Mouse (Mus musculus) stomach, postnatal 0 days (tissue): ENCODE measurements at regions not wholly inside any gene's neighbourhood (a gene's known extent, or its start where the extent isn't known, plus 50 kb on each side); places are given as distances from the start of the nearest gene placed in this dataset.
A peak's percentile ranks its signal among the peaks of the same experiment; 100 is the strongest.

Source experiments
- ATAC-seq: fragments of 200-750 bp; cut with Nextera tagmentation; 2 replicates; pipeline ENCODE4 v1.8.0; 2017; ENCODE audit not compliant: low FRiP score, low TSS enrichment
- DNase-seq: peaks from one replicate; pipeline ENCODE4 v3.0.0-alpha.2; 2016; ENCODE audit warnings: low spot score
- H3K27ac ChIP-seq: fragments of 300-500 bp; sonication (generic); replicated peaks from 2 replicates; pipeline ENCODE4 v1.5.1; 2014; ENCODE audit warnings: mild to moderate bottlenecking, control low read depth
- H3K27me3 ChIP-seq: fragments of 300-500 bp; sonication (generic); 2 replicates; pipeline ENCODE4 v1.6.1; 2014; ENCODE audit warnings: low read length; ENCODE audit not compliant: control insufficient read depth, insufficient read depth
- H3K36me3 ChIP-seq: fragments of 300-500 bp; sonication (generic); 2 replicates; pipeline ENCODE4 v1.6.1; 2014; ENCODE audit warnings: low read length, mixed read lengths; ENCODE audit not compliant: control insufficient read depth, insufficient read depth
- H3K4me1 ChIP-seq: fragments of 300-500 bp; sonication (generic); replicated peaks from 2 replicates; pipeline ENCODE4 v1.6.1; 2014; ENCODE audit warnings: antibody characterized with exemption; ENCODE audit not compliant: control insufficient read depth, insufficient read depth
- H3K4me2 ChIP-seq: fragments of 300-500 bp; sonication (generic); replicated peaks from 2 replicates; pipeline ENCODE4 v1.6.1; 2014; ENCODE audit warnings: low read depth, mild to moderate bottlenecking, control low read depth, moderate library complexity
- H3K4me3 ChIP-seq: fragments of 300-500 bp; sonication (generic); 2 replicates; pipeline ENCODE4 v1.5.1; 2014; ENCODE audit warnings: low read depth, low read length, control low read depth
- H3K9ac ChIP-seq: fragments of 300-500 bp; sonication (generic); 2 replicates; pipeline ENCODE4 v1.6.1; 2014; ENCODE audit warnings: mild to moderate bottlenecking, low read length, control low read depth, mixed read lengths
- H3K9me3 ChIP-seq: fragments of 300-500 bp; sonication (generic); 2 replicates; pipeline ENCODE4 v1.6.1; 2016; ENCODE audit warnings: low read length; ENCODE audit not compliant: control insufficient read depth
- CTCF ChIP-seq: IDR thresholded peaks from 2 replicates; pipeline ENCODE4 v1.5.1; 2016; ENCODE audit warnings: antibody characterized with exemption, low read depth, mild to moderate bottlenecking, moderate library complexity
- EP300 ChIP-seq: optimal IDR thresholded peaks from 2 replicates; pipeline ENCODE3; 2016; ENCODE audit warnings: antibody characterized with exemption
- WGBS: fragments of 180-500 bp; shearing (Covaris S2); extraction: QIAGEN DNeasy Blood & Tissue Kit; methylation state at CpG from one replicate; pipeline ENCODE4 v1.1.7; 2014; 5-methylcytosine and 5-hydroxymethylcytosine counted together

GRCm38 (mm10) chr1:132800285-132800684 is 58.7 kb upstream of the Nfasc start:
- no peak for TF ChIP-seq EP300
- no peak for TF ChIP-seq CTCF
- H3K9me3 ChIP-seq = no peaks in the 10 kb centered on the region
- H3K36me3 ChIP-seq = no peaks in the 10 kb centered on the region
- DNase-seq (no peak), ATAC-seq (no peak)
- 6% methylated on average over 9 of the region's 9 CpGs for WGBS
- no peak overlapping the region for H3K4me3 ChIP-seq
- no peak overlapping the region for H3K27ac ChIP-seq
- H3K9ac ChIP-seq = no peak overlapping the region
- no peaks in the 10 kb centered on the region for H3K27me3 ChIP-seq
- H3K4me1 ChIP-seq = no peaks in the 10 kb centered on the region
- no peak overlapping the region for H3K4me2 ChIP-seq

DNA sequence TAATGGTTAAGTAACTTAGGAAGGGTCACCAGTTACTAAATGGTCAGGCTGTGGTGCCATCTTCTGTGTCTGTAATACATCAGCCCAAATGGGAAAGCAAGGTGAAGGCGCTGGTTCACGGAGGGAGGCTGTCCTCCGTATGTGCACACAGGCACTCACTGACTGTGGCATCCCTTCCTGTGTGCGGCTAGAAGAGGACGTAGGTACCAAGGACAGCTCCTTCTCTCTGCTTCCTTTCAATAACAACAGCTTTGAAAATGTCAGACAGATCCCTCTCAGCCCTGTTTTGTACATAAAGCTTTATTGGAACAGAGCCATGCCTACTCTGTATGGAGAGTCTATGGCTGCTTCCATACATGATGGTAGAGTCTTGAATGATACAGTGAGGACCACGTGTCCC is 57.7 kb upstream of the Nfasc start:
- peak; percentile 38 for DNase-seq
- H3K4me3 ChIP-seq = no peak overlapping the region
- no peaks in the 10 kb centered on the region for H3K9me3 ChIP-seq
- no peak overlapping the region for H3K27ac ChIP-seq
- H3K9ac ChIP-seq = no peak overlapping the region
- H3K4me1 ChIP-seq = no peaks in the 10 kb centered on the region
- TF ChIP-seq EP300 (no peak), CTCF (no peak)
- no peaks in the 10 kb centered on the region for H3K36me3 ChIP-seq
- H3K27me3 ChIP-seq = no peaks in the 10 kb centered on the region
- no peak overlapping the region for H3K4me2 ChIP-seq
- ATAC-seq = no peak
- WGBS = 3% methylated on average over 6 of the region's 6 CpGs

DNA sequence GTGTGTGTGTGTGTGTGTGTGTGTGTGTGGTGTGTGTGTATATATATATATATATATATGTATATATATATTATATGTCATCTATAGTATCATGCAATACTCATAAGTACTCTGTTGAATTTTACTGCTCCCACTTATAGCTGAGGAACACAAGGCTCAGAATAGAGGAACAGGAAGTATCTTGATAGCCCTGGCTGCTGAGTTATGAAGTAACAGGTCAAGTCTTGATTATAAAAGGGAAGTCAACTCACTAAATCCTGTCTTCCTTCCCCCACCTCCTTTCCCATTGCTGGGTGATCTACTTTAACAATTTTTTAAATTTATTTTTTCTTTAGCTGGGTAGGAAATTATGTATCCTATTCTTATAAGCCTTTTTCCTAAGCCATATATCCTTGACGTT is 52.9 kb upstream of the Nfasc start:
- Histone ChIP-seq H3K27me3 (no peaks in the 10 kb centered on the region), H3K4me3 (no peak overlapping the region), H3K4me2 (no peak overlapping the region), H3K27ac (no peak overlapping the region), H3K4me1 (no peaks in the 10 kb centered on the region), H3K9ac (no peak overlapping the region), H3K9me3 (no peaks in the 10 kb centered on the region), H3K36me3 (no peaks in the 10 kb centered on the region)
- no peak for TF ChIP-seq CTCF
- no peak for TF ChIP-seq EP300
- 91% methylated on average over 1 of the region's 1 CpGs for WGBS
- no peak for ATAC-seq
- DNase-seq = no peak
